In genomic region chr1:54468662-54469061, GRCm38 (mm10) we compare ENCODE assay signal across 19 mouse cellular contexts. TPM values are rescaled to one million over a fixed set of nuclear protein-coding genes. Genes with fewer than 3 reads are reported as not detected.
DNase-seq lines count a peak whose midpoint lies in the region; ATAC-seq and TF ChIP-seq lines count a peak whose summit lies in the region.
"Had no signal": no experiment of that assay in that cellular context is flagged by ENCODE, and none has a peak within 500 bp of the region (broad histone marks: within the 10 kb centered on the region; RNA-seq: fewer than 3 reads in every experiment).

No protein-coding gene starts in this region.

- H3K9ac ChIP-seq in liver, postnatal 0 days (replicated peaks), result no peak overlapping the region
- no peak overlapping the region for H3K9ac ChIP-seq in hindbrain, embryonic 14.5 days
- H3K9ac ChIP-seq: liver, embryonic 12.5 days; lung, embryonic 15.5 days; midbrain, embryonic 12.5 days; neural tube, embryonic 13.5 days had no signal

- no peaks in the 10 kb centered on the region for H3K4me1 ChIP-seq in liver, postnatal 0 days (ENCODE audit: insufficient read depth)
- H3K4me1 ChIP-seq in hindbrain, embryonic 14.5 days (replicated peaks; ENCODE audit: control insufficient read depth, insufficient read depth, low read length), result no peaks in the 10 kb centered on the region
- H3K4me1 ChIP-seq: liver, embryonic 12.5 days; lung, embryonic 15.5 days; midbrain, embryonic 12.5 days; neural tube, embryonic 13.5 days had no signal

- peak; percentile 39 to 75 for DNase-seq in frontal cortex, adult 2 months (ENCODE audit: extremely low spot score in 1 of 2, low spot score in 1 of 2)
- DNase-seq in frontal cortex, postnatal 10 days (ENCODE audit: low spot score in 2 of 2), result no peak
- DNase-seq in brain, adult 2 months (ENCODE audit: low read depth, low spot score), result peak; percentile 80
- peak; percentile 17 for DNase-seq in brain, embryonic 14.5 days (ENCODE audit: low read depth)
- peak; percentile 26 for DNase-seq in layer of hippocampus, adult 9-11 months
- DNase-seq in urinary bladder, postnatal 4 days (ENCODE audit: low spot score in 2 of 2), result no peak
- no peak for DNase-seq in liver, postnatal 0 days
- no peak for DNase-seq in hindbrain, embryonic 14.5 days (ENCODE audit: low spot score)
- DNase-seq: gastrocnemius, adult 2 months; heart, postnatal 4 days; kidney, adult 2 months; kidney, postnatal 36 days; thymus, postnatal 4 days had no signal

- TF ChIP-seq EP300 in liver, postnatal 0 days (IDR thresholded peaks at IDR 0.05; ENCODE audit: low read depth), result no peak

- no peak for TF ChIP-seq CTCF in brain, embryonic 14.5 days (IDR thresholded peaks at IDR 0.05; ENCODE audit: borderline replicate concordance, extremely low read depth, insufficient read depth, insufficient read length)
- no peak for TF ChIP-seq CTCF in liver, postnatal 0 days (IDR thresholded peaks at IDR 0.05; ENCODE audit: low read depth)

- H3K4me2 ChIP-seq in liver, postnatal 0 days (ENCODE audit: low read depth, low read length), result no peak overlapping the region
- H3K4me2 ChIP-seq in hindbrain, embryonic 14.5 days (replicated peaks), result no peak overlapping the region
- H3K4me2 ChIP-seq: liver, embryonic 12.5 days; lung, embryonic 15.5 days; midbrain, embryonic 12.5 days; neural tube, embryonic 13.5 days had no signal

- H3K9me3 ChIP-seq in liver, postnatal 0 days (ENCODE audit: low read length), result no peaks in the 10 kb centered on the region
- no peaks in the 10 kb centered on the region for H3K9me3 ChIP-seq in hindbrain, embryonic 14.5 days (ENCODE audit: control insufficient read depth, low read length)
- H3K9me3 ChIP-seq: G1E; liver, embryonic 12.5 days; lung, embryonic 15.5 days; midbrain, embryonic 12.5 days; neural tube, embryonic 13.5 days had no signal

- H3K27ac ChIP-seq in liver, postnatal 0 days (ENCODE audit: low read depth), result no peak overlapping the region
- no peak overlapping the region for H3K27ac ChIP-seq in hindbrain, embryonic 14.5 days
- H3K27ac ChIP-seq: gastrocnemius, adult 2 months; liver, embryonic 12.5 days; lung, embryonic 15.5 days; macrophage; midbrain, embryonic 12.5 days; neural tube, embryonic 13.5 days had no signal

- no peaks in the 10 kb centered on the region for H3K36me3 ChIP-seq in liver, postnatal 0 days (replicated peaks; ENCODE audit: insufficient read depth, low read length)
- H3K36me3 ChIP-seq in hindbrain, embryonic 14.5 days (replicated peaks; ENCODE audit: control insufficient read depth, insufficient read depth), result no peaks in the 10 kb centered on the region; the same call in 1 of the 2 replicates
- H3K36me3 ChIP-seq: G1E; liver, embryonic 12.5 days; lung, embryonic 15.5 days; midbrain, embryonic 12.5 days had no signal

- no peak overlapping the region for H3K4me3 ChIP-seq in liver, postnatal 0 days (ENCODE audit: low read depth, low read length)
- H3K4me3 ChIP-seq in hindbrain, embryonic 14.5 days (replicated peaks; ENCODE audit: low read length), result no peak overlapping the region
- H3K4me3 ChIP-seq: gastrocnemius, adult 2 months; liver, embryonic 12.5 days; lung, embryonic 15.5 days; midbrain, embryonic 12.5 days; neural tube, embryonic 13.5 days had no signal

- no peaks in the 10 kb centered on the region for H3K27me3 ChIP-seq in liver, postnatal 0 days (ENCODE audit: insufficient read depth, low read length)
- no peaks in the 10 kb centered on the region for H3K27me3 ChIP-seq in hindbrain, embryonic 14.5 days (ENCODE audit: control insufficient read depth, insufficient read depth, low read length)
- H3K27me3 ChIP-seq: liver, embryonic 12.5 days; lung, embryonic 15.5 days; midbrain, embryonic 12.5 days; neural tube, embryonic 13.5 days had no signal

- ATAC-seq in liver, postnatal 0 days, result no peak
- no peak for ATAC-seq in hindbrain, embryonic 14.5 days (ENCODE audit: low FRiP score)
- ATAC-seq: liver, embryonic 12.5 days had no signal

- TF ChIP-seq POLR2A in brain, embryonic 14.5 days (IDR thresholded peaks at IDR 0.05; ENCODE audit: borderline replicate concordance, extremely low read depth, insufficient read depth, insufficient read length, poor library complexity, severe bottlenecking), result no peak

RNA-seq across cellular contexts. Expression of gene Gtf3c3, which starts 29.9 kb away (rescaled TPM):
- polyA plus RNA-seq in frontal cortex, adult 2 months (2012; rRNA removed), result 17.5 and 19.3 TPM in 2 replicates
- 16.4 and 17.0 TPM in 2 replicates for polyA plus RNA-seq in brain, embryonic 14.5 days (2012; rRNA removed)
- polyA plus RNA-seq in liver, postnatal 0 days (2015; fragmentation: Nextera tagmentation; extraction: Ambion mirVana), result 4.2 and 4.4 TPM in 2 replicates
- polyA plus RNA-seq in hindbrain, embryonic 14.5 days (2014; fragmentation: Nextera tagmentation; extraction: Ambion mirVana), result 24.4 and 27.4 TPM in 2 replicates

Comparison
In these comparisons a context has a peak if more than half of its experiments do, and no peak if none do; other contexts are left out.
1. DNase-seq: peak in frontal cortex, adult 2 months (2 of 2), brain, adult 2 months (single experiment), brain, embryonic 14.5 days (single experiment) and layer of hippocampus, adult 9-11 months (single experiment); none in frontal cortex, postnatal 10 days (0 of 2), urinary bladder, postnatal 4 days (0 of 2), liver, postnatal 0 days (single experiment) and hindbrain, embryonic 14.5 days (single experiment).